Mouse (Mus musculus): ENCODE measurements around the gene Cyp4f14. TPM values are rescaled to one million over a fixed set of nuclear protein-coding genes. Genes with fewer than 3 reads are reported as not detected.

Gene Cyp4f14
- polyA plus RNA-seq (2015; fragmentation: Nextera tagmentation; extraction: Ambion mirVana) = not detected in 2 replicates

- H3K27me3 ChIP-seq = peaks cover 3% of the 10 kb centered on the region; the same call in 1 of the 2 replicates
- H3K36me3 ChIP-seq = no peaks in the 10 kb centered on the region
- no peak within 1 kb of the TSS for H3K27ac ChIP-seq
- peaks cover 7% of the 10 kb centered on the region; the same call in 1 of the 2 replicates for H3K9me3 ChIP-seq
- 68% methylated on average over 2 of the region's 2 CpGs for WGBS
- H3K4me3 ChIP-seq = no peak within 1 kb of the TSS
- no peak for ATAC-seq (ENCODE audit: low FRiP score, low read depth)
- no peak within 1 kb of the TSS for H3K4me2 ChIP-seq (replicated peaks)
- H3K4me1 ChIP-seq = no peaks in the 10 kb centered on the region
- H3K9ac ChIP-seq = no peak within 1 kb of the TSS
These were observed at the start of gene Cyp4f14 for GRCm38 (mm10) chr17:32917131-32917530. Gene Cyp4f14, minus strand, starts transcription at chr17:32917342.

DNA sequence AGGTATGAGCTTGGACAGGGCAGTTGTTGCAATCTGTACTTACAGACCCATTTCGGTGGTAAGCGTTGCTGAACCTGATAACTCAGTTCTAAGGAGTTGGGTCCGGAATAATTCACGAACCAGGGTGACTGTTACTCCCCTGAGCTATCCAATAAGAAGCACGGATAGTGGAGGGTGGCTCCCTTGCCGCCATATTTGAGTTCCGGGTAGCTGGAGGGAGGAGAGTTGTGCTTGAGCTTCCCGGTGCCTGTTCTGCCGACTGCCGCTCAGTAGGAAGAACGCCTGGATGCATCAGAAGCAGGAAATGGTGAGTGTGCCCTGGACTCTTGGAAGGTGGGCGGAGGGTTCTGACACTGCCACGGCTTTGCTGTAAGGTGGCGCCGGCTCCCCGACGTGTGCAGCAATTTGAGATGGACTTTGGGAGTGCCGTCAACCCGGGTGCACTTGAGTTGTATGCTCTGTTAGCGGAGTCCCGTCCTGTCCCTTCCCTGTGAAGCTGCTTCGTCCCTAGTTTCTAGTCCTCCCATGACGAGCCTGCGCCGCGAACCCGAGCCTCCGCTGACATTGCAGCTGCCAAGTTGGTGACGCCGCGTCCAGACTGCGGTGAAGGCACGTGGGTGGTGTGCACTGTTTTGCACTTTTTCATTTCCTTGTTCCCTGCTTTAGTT is 48.6 kb upstream of the Cyp4f14 start, which contains the start of gene Zfp472:
Zfp472 (plus strand) TSS at position 192 of the 668 bp plus-strand sequence.
- peak; percentile 99 for ATAC-seq (ENCODE audit: low FRiP score, low read depth)
- peak within 1 kb of the TSS; percentile 80 for H3K9ac ChIP-seq
- no peaks in the 10 kb centered on the region for H3K27me3 ChIP-seq
- H3K4me1 ChIP-seq = peaks cover 12% of the 10 kb centered on the region
- under 1% methylated on average over 33 of the region's 33 CpGs for WGBS
- peak within 1 kb of the TSS; percentile 83 for H3K4me2 ChIP-seq (replicated peaks)
- H3K27ac ChIP-seq = peak within 1 kb of the TSS; percentile 89
- H3K4me3 ChIP-seq = peak within 1 kb of the TSS; percentile 75
- no peaks in the 10 kb centered on the region for H3K9me3 ChIP-seq
- no peaks in the 10 kb centered on the region for H3K36me3 ChIP-seq

DNA sequence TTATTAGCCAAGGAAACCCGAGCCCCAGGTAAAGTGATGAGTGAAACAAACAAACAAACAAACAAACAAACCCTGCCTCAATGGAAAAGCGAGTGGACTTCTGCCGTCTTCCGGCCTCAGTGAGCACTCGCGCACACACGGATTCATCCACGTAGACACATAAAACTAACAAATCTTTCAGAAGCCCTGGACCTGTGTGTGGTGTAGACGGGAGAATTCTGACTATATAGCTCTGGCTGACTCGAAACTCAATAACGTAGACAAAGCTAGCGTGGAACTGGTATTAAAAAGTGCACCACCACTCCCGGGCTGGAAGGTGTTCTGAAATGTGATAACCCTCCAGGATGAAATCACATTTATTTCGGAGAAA is 48.1 kb upstream of the Cyp4f14 start:
- Histone ChIP-seq H3K27me3 (no peaks in the 10 kb centered on the region), H3K4me1 (peaks cover 12% of the 10 kb centered on the region), H3K9ac (peak overlapping the region; percentile 80), H3K4me3 (peak overlapping the region; percentile 75), H3K27ac (peak overlapping the region; percentile 44; the same call in 1 of the 2 replicates), H3K36me3 (no peaks in the 10 kb centered on the region), H3K9me3 (no peaks in the 10 kb centered on the region), H3K4me2 (replicated peaks) (peak overlapping the region; percentile 83)
- ATAC-seq (ENCODE audit: low FRiP score, low read depth) = peak; percentile 77
- under 1% methylated on average over 14 of the region's 14 CpGs for WGBS

- H3K27ac ChIP-seq = no peak overlapping the region
- H3K9ac ChIP-seq = no peak overlapping the region
- H3K4me2 ChIP-seq (replicated peaks) = 0 out of 2 replicates have a peak overlapping the region, but pooled peaks have one; percentile 16
- no peaks in the 10 kb centered on the region for H3K27me3 ChIP-seq
- ATAC-seq (ENCODE audit: low FRiP score, low read depth) = no peak
- H3K4me3 ChIP-seq = no peak overlapping the region
- peaks cover 11% of the 10 kb centered on the region for H3K4me1 ChIP-seq
- no peaks in the 10 kb centered on the region for H3K36me3 ChIP-seq
- WGBS = 30% methylated on average over 16 of the region's 16 CpGs
- no peaks in the 10 kb centered on the region for H3K9me3 ChIP-seq
These were observed 34.3 kb upstream of the Cyp4f14 start for GRCm38 (mm10) chr17:32951441-32951840.

- H3K27ac ChIP-seq = no peak overlapping the region
- no peak overlapping the region for H3K4me3 ChIP-seq
- no peaks in the 10 kb centered on the region for H3K36me3 ChIP-seq
- H3K27me3 ChIP-seq = no peaks in the 10 kb centered on the region
- peaks cover 14% of the 10 kb centered on the region for H3K4me1 ChIP-seq
- H3K9ac ChIP-seq = no peak overlapping the region
- ATAC-seq (ENCODE audit: low FRiP score, low read depth) = no peak
- H3K4me2 ChIP-seq (replicated peaks) = no peak overlapping the region
- 72% methylated on average over 11 of the region's 11 CpGs for WGBS
- H3K9me3 ChIP-seq = no peaks in the 10 kb centered on the region
These were observed 33.9 kb upstream of the Cyp4f14 start for GRCm38 (mm10) chr17:32951006-32951405.

DNA sequence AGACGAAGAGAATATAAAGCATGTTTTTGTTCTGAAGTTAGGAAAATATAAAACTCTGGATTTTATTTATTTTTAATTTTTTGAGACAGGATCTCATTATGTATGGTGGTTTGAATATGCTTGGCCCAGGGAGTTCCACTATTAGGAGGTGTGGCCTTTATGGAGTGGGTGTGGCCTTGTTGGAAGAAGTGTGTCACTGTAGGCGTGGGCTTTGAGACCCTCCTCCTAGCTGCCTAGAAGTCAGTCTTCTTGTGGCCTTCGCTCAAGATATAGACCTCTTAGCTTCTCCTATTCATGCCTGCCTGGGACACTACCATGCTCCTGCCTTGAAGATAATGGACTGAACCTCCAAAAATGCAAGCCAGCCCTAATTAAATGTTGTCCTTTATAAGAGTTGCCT is 33.0 kb upstream of the Cyp4f14 start:
- H3K9ac ChIP-seq = no peak overlapping the region
- H3K27me3 ChIP-seq = no peaks in the 10 kb centered on the region
- no peaks in the 10 kb centered on the region for H3K36me3 ChIP-seq
- H3K27ac ChIP-seq = no peak overlapping the region
- ATAC-seq (ENCODE audit: low FRiP score, low read depth) = no peak
- no peak overlapping the region for H3K4me2 ChIP-seq (replicated peaks)
- H3K9me3 ChIP-seq = no peaks in the 10 kb centered on the region
- no peak overlapping the region for H3K4me3 ChIP-seq
- 89% methylated on average over 3 of the region's 3 CpGs for WGBS
- peaks cover 14% of the 10 kb centered on the region for H3K4me1 ChIP-seq

- Histone ChIP-seq H3K9ac (peak within 1 kb of the TSS; percentile 74), H3K27ac (peak within 1 kb of the TSS; percentile 48; the same call in 1 of the 2 replicates), H3K9me3 (no peaks in the 10 kb centered on the region), H3K27me3 (no peaks in the 10 kb centered on the region), H3K36me3 (no peaks in the 10 kb centered on the region), H3K4me3 (peak within 1 kb of the TSS; percentile 58), H3K4me1 (peaks cover 14% of the 10 kb centered on the region), H3K4me2 (replicated peaks) (peak within 1 kb of the TSS; percentile 87)
- ATAC-seq (ENCODE audit: low FRiP score, low read depth) = peak; percentile 98
- WGBS = 36% methylated on average over 12 of the region's 12 CpGs
These were observed 30.2 kb upstream of the Cyp4f14 start, which contains the start of gene Cyp4f13 for GRCm38 (mm10) chr17:32947215-32947914. Gene Cyp4f13, minus strand, starts transcription at chr17:32947402.

DNA sequence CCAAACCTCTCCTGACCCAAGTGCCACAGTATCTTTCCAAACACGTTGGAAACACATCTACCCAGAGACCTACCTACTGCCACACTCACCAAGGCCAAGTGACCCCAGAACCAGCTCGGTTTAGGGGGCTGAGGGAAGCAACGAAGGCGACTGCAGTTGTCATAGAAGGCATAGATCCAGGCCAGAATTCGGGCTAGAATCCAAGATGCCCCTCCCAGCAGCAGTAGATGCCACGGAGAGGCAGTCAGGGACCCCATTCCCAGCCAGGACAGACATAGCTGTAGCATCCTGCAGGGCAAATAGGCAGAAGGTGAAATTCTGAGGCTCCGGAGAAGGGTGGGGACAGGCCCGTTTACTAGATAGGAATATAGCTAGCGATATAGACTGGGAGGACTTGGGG is 29.6 kb upstream of the Cyp4f14 start:
- Histone ChIP-seq H3K36me3 (no peaks in the 10 kb centered on the region), H3K27ac (peak overlapping the region; percentile 48; the same call in 1 of the 2 replicates), H3K9ac (peak overlapping the region; percentile 74), H3K9me3 (no peaks in the 10 kb centered on the region), H3K27me3 (no peaks in the 10 kb centered on the region), H3K4me1 (peaks cover 14% of the 10 kb centered on the region), H3K4me2 (replicated peaks) (peak overlapping the region; percentile 87), H3K4me3 (peak overlapping the region; percentile 58)
- 67% methylated on average over 9 of the region's 9 CpGs for WGBS
- ATAC-seq (ENCODE audit: low FRiP score, low read depth) = no peak

DNA sequence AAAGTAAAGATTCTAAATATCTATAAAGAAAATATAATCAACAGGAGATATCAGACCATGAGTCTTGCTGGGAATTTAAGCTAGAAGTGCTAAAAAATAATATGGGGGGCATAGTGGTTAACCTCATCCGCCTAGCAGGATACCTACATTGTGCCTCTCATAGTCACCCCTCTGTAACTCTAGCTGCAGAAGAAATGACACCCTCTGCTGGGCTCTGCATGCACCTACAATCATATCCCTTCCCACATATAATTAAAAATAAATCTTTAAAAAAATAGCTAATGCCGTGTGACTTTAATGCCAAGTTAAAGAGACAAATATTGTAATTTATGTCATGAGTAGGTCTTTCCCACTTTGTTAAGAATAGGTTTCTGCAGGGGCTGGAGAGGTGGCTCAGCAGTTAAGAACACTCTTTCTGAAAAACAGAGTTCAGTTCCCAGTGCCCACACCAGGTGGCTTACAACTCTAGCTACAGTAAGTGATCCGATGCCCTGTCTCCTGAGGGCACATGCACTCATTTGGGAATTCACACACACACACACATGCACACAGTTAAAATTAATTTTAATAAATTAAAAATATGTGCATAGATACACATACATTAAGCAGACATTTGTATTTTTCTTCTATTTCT is 27.4 kb upstream of the Cyp4f14 start:
- H3K4me1 ChIP-seq = peaks cover 14% of the 10 kb centered on the region
- no peak overlapping the region for H3K4me2 ChIP-seq (replicated peaks)
- WGBS = 71% methylated on average over 3 of the region's 3 CpGs
- no peaks in the 10 kb centered on the region for H3K36me3 ChIP-seq
- no peak overlapping the region for H3K27ac ChIP-seq
- no peak overlapping the region for H3K9ac ChIP-seq
- ATAC-seq (ENCODE audit: low FRiP score, low read depth) = no peak
- H3K27me3 ChIP-seq = no peaks in the 10 kb centered on the region
- H3K4me3 ChIP-seq = no peak overlapping the region
- no peaks in the 10 kb centered on the region for H3K9me3 ChIP-seq

- Histone ChIP-seq H3K4me3 (no peak overlapping the region), H3K27me3 (no peaks in the 10 kb centered on the region), H3K36me3 (no peaks in the 10 kb centered on the region), H3K4me1 (peaks cover 14% of the 10 kb centered on the region), H3K4me2 (replicated peaks) (no peak overlapping the region), H3K9me3 (no peaks in the 10 kb centered on the region), H3K27ac (no peak overlapping the region), H3K9ac (no peak overlapping the region)
- WGBS = 72% methylated on average over 3 of the region's 3 CpGs
- no peak for ATAC-seq (ENCODE audit: low FRiP score, low read depth)
These were observed 26.5 kb upstream of the Cyp4f14 start for GRCm38 (mm10) chr17:32943661-32944060.

DNA sequence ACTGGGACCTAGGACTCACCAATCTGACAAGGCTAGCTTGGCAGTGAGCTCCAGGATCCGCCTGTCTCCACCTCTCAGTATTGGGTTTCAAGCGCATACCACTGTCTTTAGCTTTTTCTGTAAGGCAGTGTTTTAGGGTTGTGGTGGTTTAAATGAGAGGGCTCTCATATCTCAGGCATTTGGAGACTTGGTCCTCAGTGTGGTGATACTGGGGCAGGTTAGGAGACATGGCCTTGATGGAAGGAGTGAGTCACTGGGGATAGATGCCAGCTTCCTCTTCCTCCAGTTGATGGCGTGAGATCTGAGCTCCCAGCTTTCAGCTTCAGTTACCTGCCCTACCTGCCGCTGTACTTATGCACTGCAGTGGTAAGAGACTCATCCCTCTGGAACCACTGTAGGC is 22.7 kb upstream of the Cyp4f14 start:
- no peaks in the 10 kb centered on the region for H3K9me3 ChIP-seq
- WGBS = 80% methylated on average over 4 of the region's 4 CpGs

GRCm38 (mm10) chr17:32927803-32928202 is 10.7 kb upstream of the Cyp4f14 start:
- 80% methylated on average over 5 of the region's 5 CpGs for WGBS

More for the DNA sequence above, 22.7 kb upstream of the Cyp4f14 start:
- Histone ChIP-seq H3K27ac (no peak overlapping the region), H3K4me1 (no peaks in the 10 kb centered on the region), H3K27me3 (no peaks in the 10 kb centered on the region), H3K9ac (no peak overlapping the region), H3K4me3 (no peak overlapping the region), H3K4me2 (replicated peaks) (no peak overlapping the region), H3K36me3 (no peaks in the 10 kb centered on the region)
- ATAC-seq (ENCODE audit: low FRiP score, low read depth) = no peak

More at GRCm38 (mm10) chr17:32927803-32928202, 10.7 kb upstream of the Cyp4f14 start:
- Histone ChIP-seq H3K4me2 (replicated peaks) (no peak overlapping the region), H3K9me3 (no peaks in the 10 kb centered on the region), H3K27me3 (peaks cover 11% of the 10 kb centered on the region; the same call in 1 of the 2 replicates), H3K9ac (no peak overlapping the region), H3K4me3 (no peak overlapping the region), H3K27ac (no peak overlapping the region), H3K36me3 (no peaks in the 10 kb centered on the region), H3K4me1 (0 out of 2 replicates have a peak, but pooled peaks cover 3% of the 10 kb centered on the region)
- no peak for ATAC-seq (ENCODE audit: low FRiP score, low read depth)
